Mouse (Mus musculus) heart, postnatal 0 days (tissue): ENCODE measurements around the gene Tmcc1. TPM values are rescaled to one million over a fixed set of nuclear protein-coding genes. Genes with fewer than 3 reads are reported as not detected.

Source experiments
- ATAC-seq: fragments of 200-750 bp; cut with Nextera tagmentation; 2 replicates; pipeline ENCODE4 v1.8.0; 2017; ENCODE audit warnings: low read depth, moderate number of reproducible peaks, moderate library complexity; ENCODE audit not compliant: insufficient read depth
- DNase-seq: peaks from one replicate; pipeline ENCODE4 v3.0.0-alpha.2; 2016; ENCODE audit warnings: low spot score
- H3K27ac ChIP-seq: fragments of 300-500 bp; sonication (generic); 2 replicates; pipeline ENCODE4 v1.5.1; 2014; ENCODE audit warnings: low read depth, mild to moderate bottlenecking
- H3K27me3 ChIP-seq: fragments of 300-500 bp; sonication (generic); 2 replicates; pipeline ENCODE4 v1.6.1; 2014; ENCODE audit warnings: low read length, mixed read lengths; ENCODE audit not compliant: control insufficient read depth, insufficient read depth
- H3K36me3 ChIP-seq: fragments of 300-500 bp; sonication (generic); replicated peaks from 2 replicates; pipeline ENCODE4 v1.6.1; 2014; ENCODE audit warnings: low read length, mixed read lengths; ENCODE audit not compliant: control insufficient read depth, insufficient read depth
- H3K4me1 ChIP-seq: fragments of 300-500 bp; sonication (generic); 2 replicates; pipeline ENCODE4 v1.6.1; 2014; ENCODE audit warnings: antibody characterized with exemption; ENCODE audit not compliant: control insufficient read depth, insufficient read depth
- H3K4me2 ChIP-seq: fragments of 300-500 bp; sonication (generic); 2 replicates; pipeline ENCODE4 v1.6.1; 2014; ENCODE audit warnings: low read depth, mild to moderate bottlenecking, low read length, moderate library complexity
- H3K4me3 ChIP-seq: fragments of 300-500 bp; sonication (generic); 2 replicates; pipeline ENCODE4 v1.5.1; 2014; ENCODE audit warnings: low read depth, low read length
- H3K9ac ChIP-seq: fragments of 300-500 bp; sonication (generic); replicated peaks from 2 replicates; pipeline ENCODE4 v1.6.1; 2014; ENCODE audit warnings: low read depth, low read length, mixed read lengths
- H3K9me3 ChIP-seq: fragments of 300-500 bp; sonication (generic); replicated peaks from 2 replicates; pipeline ENCODE4 v1.6.1; 2016; ENCODE audit warnings: low read length; ENCODE audit not compliant: control insufficient read depth
- CTCF ChIP-seq: IDR thresholded peaks from 2 replicates; pipeline ENCODE4 v1.5.1; 2016; ENCODE audit warnings: antibody characterized with exemption, control low read depth, low read depth
- EP300 ChIP-seq: IDR thresholded peaks from 2 replicates; pipeline ENCODE4 v1.6.1; 2016; ENCODE audit warnings: antibody characterized with exemption, low read depth
- WGBS: fragments of 180-500 bp; shearing (Covaris S2); extraction: QIAGEN DNeasy Blood & Tissue Kit; methylation state at CpG from one replicate; pipeline ENCODE4 v1.1.7; 2014; 5-methylcytosine and 5-hydroxymethylcytosine counted together
- polyA plus RNA-seq: library from polyadenylated mRNA; unstranded; fragments of >200 nt; fragmentation: Nextera tagmentation; extraction: Ambion mirVana; gene quantifications from 2 replicates; pipeline ENCODE4 v1.2.1, GENCODE M21; 2015
- total RNA-seq: library from RNA; depleted of rRNA; stranded (reverse); fragments of >200 nt; gene quantifications from 2 replicates; pipeline ENCODE4 v1.2.3, GENCODE M21; 2014; ENCODE audit warnings: low replicate concordance

Gene Tmcc1
- total and polyA plus RNA-seq, 2 experiments from 2014 or later, result 6.9 to 21.1 TPM

- Histone ChIP-seq H3K9ac (no peak overlapping the region), H3K4me2 (no peak overlapping the region), H3K9me3 (no peaks in the 10 kb centered on the region), H3K36me3 (no peaks in the 10 kb centered on the region), H3K27me3 (no peaks in the 10 kb centered on the region), H3K4me1 (peaks cover 10% of the 10 kb centered on the region), H3K4me3 (no peak overlapping the region), H3K27ac (peak overlapping the region; percentile 51)
- no peak for DNase-seq
- TF ChIP-seq EP300, result no peak
- TF ChIP-seq CTCF, result no peak
- 42% methylated on average over 2 of the region's 2 CpGs for WGBS
- ATAC-seq, result no peak
Observed at GRCm38 (mm10) chr6:116141696-116142095, 51.6 kb downstream of the Tmcc1 start.

- Histone ChIP-seq H3K9ac (no peak overlapping the region), H3K27ac (no peak overlapping the region), H3K36me3 (no peaks in the 10 kb centered on the region), H3K27me3 (no peaks in the 10 kb centered on the region), H3K4me3 (no peak overlapping the region), H3K4me2 (no peak overlapping the region), H3K9me3 (no peaks in the 10 kb centered on the region), H3K4me1 (peaks cover 10% of the 10 kb centered on the region)
- no peak for ATAC-seq
- TF ChIP-seq EP300 (no peak), CTCF (no peak)
- DNase-seq, result no peak
Observed at GRCm38 (mm10) chr6:116140782-116141181, 52.5 kb downstream of the Tmcc1 start.

DNA sequence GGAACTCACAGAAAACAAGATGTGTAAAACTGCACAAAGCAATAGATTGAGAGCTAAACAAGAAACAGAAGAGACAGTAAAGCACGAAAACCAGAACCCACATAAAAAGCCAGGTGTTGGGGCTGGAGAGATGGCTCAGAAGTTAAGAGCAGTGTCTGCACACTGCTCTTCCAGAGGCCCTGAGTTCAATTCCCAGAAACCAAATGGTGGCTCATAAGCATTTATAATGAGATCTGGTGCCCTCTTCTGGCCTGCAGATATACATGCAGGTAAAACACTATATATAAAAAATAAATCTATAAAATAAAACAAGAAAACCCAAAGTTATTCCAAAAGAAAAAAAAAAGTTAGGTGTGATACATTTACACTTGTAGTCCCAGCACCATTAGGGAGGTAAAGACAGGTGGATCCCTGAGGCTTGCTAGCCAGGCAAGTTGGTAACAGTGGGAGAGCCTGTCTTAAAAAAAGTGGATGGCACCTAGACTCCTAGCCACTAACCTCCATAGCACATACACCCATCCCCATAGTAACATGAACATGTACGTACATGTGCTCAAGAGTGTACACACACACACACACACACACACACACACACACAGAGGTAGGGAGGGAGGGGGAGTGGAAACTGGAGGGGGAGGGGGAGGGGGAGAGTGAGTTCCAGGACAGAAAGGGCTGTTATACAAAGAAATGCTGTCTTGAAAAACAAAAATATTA lies 54.0 kb downstream of the Tmcc1 start:
- Histone ChIP-seq H3K4me1 (peaks cover 10% of the 10 kb centered on the region), H3K36me3 (no peaks in the 10 kb centered on the region), H3K9me3 (no peaks in the 10 kb centered on the region), H3K9ac (no peak overlapping the region), H3K27me3 (no peaks in the 10 kb centered on the region), H3K4me2 (no peak overlapping the region), H3K4me3 (no peak overlapping the region), H3K27ac (no peak overlapping the region)
- TF ChIP-seq EP300, result no peak
- TF ChIP-seq CTCF, result peak; percentile 36
- WGBS, result 60% methylated on average over 2 of the region's 2 CpGs
- ATAC-seq, result no peak
- DNase-seq, result no peak

GRCm38 (mm10) chr6:116135971-116136632 lies 57.2 kb downstream of the Tmcc1 start:
- WGBS, result 28% methylated on average over 7 of the region's 7 CpGs
- no peak for ATAC-seq
- H3K27me3 ChIP-seq, result no peaks in the 10 kb centered on the region
- 0 out of 2 replicates have a peak overlapping the region, but pooled peaks have one; percentile 18 for H3K4me2 ChIP-seq
- peaks cover 5% of the 10 kb centered on the region; the same call in 1 of the 2 replicates for H3K36me3 ChIP-seq
- no peak overlapping the region for H3K27ac ChIP-seq
- peak; percentile 35 for DNase-seq
- no peak overlapping the region for H3K4me3 ChIP-seq
- TF ChIP-seq EP300 (no peak), CTCF (peak; percentile 64)
- no peak overlapping the region for H3K9ac ChIP-seq
- no peaks in the 10 kb centered on the region for H3K9me3 ChIP-seq
- no peaks in the 10 kb centered on the region for H3K4me1 ChIP-seq

DNA sequence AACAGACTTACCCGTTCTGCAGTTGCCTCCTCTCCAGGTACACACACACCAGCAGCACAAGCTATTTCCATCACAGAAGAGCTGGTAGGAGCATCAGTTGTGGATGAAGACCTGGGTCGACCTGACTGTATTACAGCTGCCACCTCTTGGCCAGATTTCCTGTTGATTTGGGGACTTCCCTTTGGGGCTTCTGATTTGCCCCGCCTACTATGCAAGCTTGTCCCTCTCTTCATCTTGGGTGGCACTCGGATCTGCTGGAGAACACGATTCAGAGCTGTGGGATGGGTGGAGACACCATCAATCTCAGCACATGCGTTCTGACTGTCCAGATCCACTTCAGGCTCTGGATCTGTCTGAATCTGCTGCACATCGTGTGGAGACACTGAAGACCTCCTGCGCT lies 59.5 kb downstream of the Tmcc1 start:
- TF ChIP-seq CTCF (no peak), EP300 (no peak)
- Histone ChIP-seq H3K4me2 (no peak overlapping the region), H3K36me3 (peaks cover 5% of the 10 kb centered on the region; the same call in 1 of the 2 replicates), H3K9ac (no peak overlapping the region), H3K27me3 (no peaks in the 10 kb centered on the region), H3K27ac (no peak overlapping the region), H3K4me1 (no peaks in the 10 kb centered on the region), H3K4me3 (no peak overlapping the region), H3K9me3 (no peaks in the 10 kb centered on the region)
- WGBS, result 72% methylated on average over 8 of the region's 8 CpGs
- DNase-seq, result no peak
- ATAC-seq, result no peak
